Mouse (Mus musculus): ENCODE measurements around the gene Dcun1d2.

DNA sequence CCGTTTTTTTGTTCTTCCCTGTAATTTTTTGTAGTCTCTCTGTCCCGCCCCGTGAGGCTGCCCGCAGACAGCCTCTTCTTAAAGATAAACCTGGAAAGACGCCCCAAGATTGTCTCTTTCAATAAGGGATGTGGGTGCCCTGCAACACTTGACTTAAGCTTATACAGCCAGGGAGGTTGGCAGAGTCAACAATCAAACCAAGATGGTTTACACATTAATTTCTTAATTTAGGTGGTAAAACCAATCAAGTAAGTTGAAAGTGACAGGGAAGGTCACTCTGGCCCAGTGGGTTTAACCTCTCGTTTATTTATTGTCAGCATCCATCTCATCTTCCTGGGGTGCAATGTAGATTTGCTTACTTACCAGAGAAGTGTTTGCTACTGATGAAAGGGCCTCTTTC is 715 bp upstream of the Dcun1d2 start:
- no peak for TF ChIP-seq CTCF (IDR thresholded peaks at IDR 0.05; ENCODE audit: extremely low read depth, insufficient read length, insufficient replicate concordance, low read depth, low read length)
- no peak for TF ChIP-seq POLR2A (IDR thresholded peaks at IDR 0.05; ENCODE audit: low read depth, low read length)
